Mouse (Mus musculus): Measurements from ENCODE around the gene St6gal1. TPM values are rescaled to one million over a fixed set of nuclear protein-coding genes. Genes with fewer than 3 reads are reported as not detected.

St6gal1 gene
- polyA plus RNA-seq, 1 experiment: 77.2 TPM

- H3K4me3 ChIP-seq (ENCODE audit: insufficient read depth, low read length): no peak overlapping the region
- peaks cover 42% of the 10 kb centered on the region for H3K4me1 ChIP-seq (ENCODE audit: control insufficient read depth, insufficient read depth, low read length)
- peak overlapping the region; percentile 97 for H3K27ac ChIP-seq (ENCODE audit: insufficient read depth, low read depth, low read length)
- TF ChIP-seq CTCF (IDR thresholded peaks at IDR 0.05; ENCODE audit: low read depth, low read length) (no peak), POLR2A (IDR thresholded peaks at IDR 0.05; ENCODE audit: borderline replicate concordance, low read depth, low read length) (no peak)
These were observed 150.4 kb downstream of the St6gal1 start for GRCm38 (mm10) chr16:23374938-23375337.

- H3K27ac ChIP-seq (ENCODE audit: insufficient read depth, low read depth, low read length): peak overlapping the region; percentile 97
These were observed 151.6 kb downstream of the St6gal1 start for GRCm38 (mm10) chr16:23376189-23376588.

GRCm38 (mm10) chr16:23379536-23380230, 155.1 kb downstream of the St6gal1 start:
- Histone ChIP-seq H3K27ac (ENCODE audit: insufficient read depth, low read depth, low read length) (no peak overlapping the region), H3K4me1 (ENCODE audit: control insufficient read depth, insufficient read depth, low read length) (peaks cover 15% of the 10 kb centered on the region), H3K4me3 (ENCODE audit: insufficient read depth, low read length) (no peak overlapping the region)
- TF ChIP-seq CTCF (IDR thresholded peaks at IDR 0.05; ENCODE audit: low read depth, low read length) (no peak), POLR2A (IDR thresholded peaks at IDR 0.05; ENCODE audit: borderline replicate concordance, low read depth, low read length) (no peak)

More at GRCm38 (mm10) chr16:23376189-23376588, 151.6 kb downstream of the St6gal1 start:
- Histone ChIP-seq H3K4me3 (ENCODE audit: insufficient read depth, low read length) (no peak overlapping the region), H3K4me1 (ENCODE audit: control insufficient read depth, insufficient read depth, low read length) (peaks cover 40% of the 10 kb centered on the region)
- TF ChIP-seq POLR2A (IDR thresholded peaks at IDR 0.05; ENCODE audit: borderline replicate concordance, low read depth, low read length) (no peak), CTCF (IDR thresholded peaks at IDR 0.05; ENCODE audit: low read depth, low read length) (no peak)

- no peaks in the 10 kb centered on the region for H3K4me1 ChIP-seq (ENCODE audit: control insufficient read depth, insufficient read depth, low read length)
- no peak overlapping the region for H3K27ac ChIP-seq (ENCODE audit: insufficient read depth, low read depth, low read length)
- H3K4me3 ChIP-seq (ENCODE audit: insufficient read depth, low read length): no peak overlapping the region
- no peak for TF ChIP-seq CTCF (IDR thresholded peaks at IDR 0.05; ENCODE audit: low read depth, low read length)
- TF ChIP-seq POLR2A (IDR thresholded peaks at IDR 0.05; ENCODE audit: borderline replicate concordance, low read depth, low read length): no peak
These were observed 159.8 kb downstream of the St6gal1 start for GRCm38 (mm10) chr16:23384304-23384703.

GRCm38 (mm10) chr16:23397931-23398330, 173.4 kb downstream of the St6gal1 start:
- Histone ChIP-seq H3K4me3 (ENCODE audit: insufficient read depth, low read length) (no peak overlapping the region), H3K4me1 (ENCODE audit: control insufficient read depth, insufficient read depth, low read length) (peaks cover 23% of the 10 kb centered on the region), H3K27ac (ENCODE audit: insufficient read depth, low read depth, low read length) (no peak overlapping the region)
- TF ChIP-seq POLR2A (IDR thresholded peaks at IDR 0.05; ENCODE audit: borderline replicate concordance, low read depth, low read length) (no peak), CTCF (IDR thresholded peaks at IDR 0.05; ENCODE audit: low read depth, low read length) (no peak)

- TF ChIP-seq POLR2A (IDR thresholded peaks at IDR 0.05; ENCODE audit: borderline replicate concordance, low read depth, low read length) (no peak), CTCF (IDR thresholded peaks at IDR 0.05; ENCODE audit: low read depth, low read length) (no peak)
- H3K27ac ChIP-seq (ENCODE audit: insufficient read depth, low read depth, low read length): no peak overlapping the region
- H3K4me3 ChIP-seq (ENCODE audit: insufficient read depth, low read length): no peak overlapping the region
- H3K4me1 ChIP-seq (ENCODE audit: control insufficient read depth, insufficient read depth, low read length): peaks cover 23% of the 10 kb centered on the region
These were observed 176.9 kb downstream of the St6gal1 start for GRCm38 (mm10) chr16:23401463-23401862.

GRCm38 (mm10) chr16:23401959-23402358, 177.4 kb downstream of the St6gal1 start:
- H3K4me3 ChIP-seq (ENCODE audit: insufficient read depth, low read length): no peak overlapping the region
- H3K27ac ChIP-seq (ENCODE audit: insufficient read depth, low read depth, low read length): no peak overlapping the region
- TF ChIP-seq POLR2A (IDR thresholded peaks at IDR 0.05; ENCODE audit: borderline replicate concordance, low read depth, low read length) (no peak), CTCF (IDR thresholded peaks at IDR 0.05; ENCODE audit: low read depth, low read length) (no peak)
- H3K4me1 ChIP-seq (ENCODE audit: control insufficient read depth, insufficient read depth, low read length): peaks cover 23% of the 10 kb centered on the region

- no peak overlapping the region for H3K27ac ChIP-seq (ENCODE audit: insufficient read depth, low read depth, low read length)
- no peak overlapping the region for H3K4me3 ChIP-seq (ENCODE audit: insufficient read depth, low read length)
These were observed 178.6 kb downstream of the St6gal1 start for GRCm38 (mm10) chr16:23403008-23403755.

More at GRCm38 (mm10) chr16:23403008-23403755, 178.6 kb downstream of the St6gal1 start:
- TF ChIP-seq POLR2A (IDR thresholded peaks at IDR 0.05; ENCODE audit: borderline replicate concordance, low read depth, low read length) (no peak), CTCF (IDR thresholded peaks at IDR 0.05; ENCODE audit: low read depth, low read length) (no peak)
- peaks cover 14% of the 10 kb centered on the region for H3K4me1 ChIP-seq (ENCODE audit: control insufficient read depth, insufficient read depth, low read length)

Other genes with a start within 250 kb of the St6gal1 start
- not detected in 2 replicates for gene Kng2, start 195.3 kb upstream of the St6gal1 start, polyA plus RNA-seq (2012; ENCODE audit: insufficient read depth, insufficient read length, missing spikeins)
- not detected in 2 replicates for gene Kng1, start 166.9 kb upstream of the St6gal1 start, polyA plus RNA-seq (2012; ENCODE audit: insufficient read depth, insufficient read length, missing spikeins)
- gene Eif4a2, start 117.3 kb upstream of the St6gal1 start, polyA plus RNA-seq (2012; ENCODE audit: insufficient read depth, insufficient read length, missing spikeins): 255 TPM in 2 replicates
- gene Rfc4, start 97.0 kb upstream of the St6gal1 start, polyA plus RNA-seq (2012; ENCODE audit: insufficient read depth, insufficient read length, missing spikeins): 10.6 and 14.5 TPM in 2 replicates
- not detected in 2 replicates for gene Adipoq, start 78.2 kb upstream of the St6gal1 start, polyA plus RNA-seq (2012; ENCODE audit: insufficient read depth, insufficient read length, missing spikeins)
- gene Rtp1, start 204.4 kb downstream of the St6gal1 start, polyA plus RNA-seq (2012; ENCODE audit: insufficient read depth, insufficient read length, missing spikeins): not detected in 2 replicates

All from bone marrow macrophage, adult 2 months (primary cell).